Mouse (Mus musculus) thymus, postnatal 14 days (tissue): Measurements from ENCODE around the gene Fndc8.

ENCODE experiments used
- DNase-seq: peaks from one replicate; pipeline ENCODE4 v3.0.0; 2021

Fndc8 gene

DNA sequence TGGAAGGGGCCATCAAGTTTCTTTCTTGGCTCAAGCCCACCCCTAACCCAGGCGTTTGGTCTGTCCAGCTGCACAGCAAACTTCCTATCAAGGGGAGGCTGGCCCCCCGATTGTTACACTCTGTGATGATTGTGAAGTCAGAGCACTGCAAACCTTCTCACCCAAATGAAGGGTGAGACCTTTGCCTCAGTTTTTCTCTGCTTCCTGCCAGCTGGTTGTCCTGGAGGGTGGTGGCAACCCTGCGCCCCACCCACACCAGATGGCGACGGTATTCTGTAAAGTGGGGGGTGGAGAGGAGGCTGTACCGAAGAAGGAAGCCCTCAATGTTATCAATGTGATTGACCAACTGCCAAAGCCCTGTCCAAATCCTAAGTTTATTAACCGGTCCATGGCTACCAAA, at the start of gene Fndc8:
Gene Fndc8 (plus strand): TSS at position 189 of the 400 bp plus-strand sequence.
- peak; percentile 79 for DNase-seq

DNA sequence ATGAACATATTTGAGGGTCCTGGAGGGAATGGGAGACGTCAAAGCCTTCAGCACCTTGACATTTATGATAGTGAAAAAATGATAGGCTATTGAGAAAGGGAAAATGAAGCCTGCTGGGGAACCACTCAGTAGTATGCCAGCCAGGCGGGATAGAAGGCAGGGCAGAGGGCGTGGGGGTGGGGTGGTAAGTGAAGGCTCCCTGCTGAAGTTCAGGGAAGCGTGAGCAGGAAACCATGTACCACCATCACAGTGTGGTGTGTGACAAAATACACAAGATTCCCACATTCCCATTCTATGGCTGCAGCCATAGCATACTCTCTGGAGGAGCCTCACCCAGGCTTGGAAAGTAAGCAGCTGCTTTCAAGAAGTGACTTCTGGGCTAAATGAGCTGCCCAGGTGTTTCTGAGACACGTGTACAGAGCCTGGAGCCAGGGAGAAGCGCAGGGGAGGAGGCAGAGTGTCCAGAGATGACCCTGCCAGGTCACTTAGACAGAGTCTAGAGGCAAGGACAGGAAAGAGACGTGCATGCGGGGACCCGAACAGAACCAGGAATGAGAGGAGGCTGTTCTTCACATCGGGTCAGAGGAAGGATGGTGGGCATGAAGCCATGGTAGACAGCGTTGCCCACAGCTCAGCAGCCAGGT, 47.0 kb upstream of the Fndc8 start:
- DNase-seq: no peak

DNA sequence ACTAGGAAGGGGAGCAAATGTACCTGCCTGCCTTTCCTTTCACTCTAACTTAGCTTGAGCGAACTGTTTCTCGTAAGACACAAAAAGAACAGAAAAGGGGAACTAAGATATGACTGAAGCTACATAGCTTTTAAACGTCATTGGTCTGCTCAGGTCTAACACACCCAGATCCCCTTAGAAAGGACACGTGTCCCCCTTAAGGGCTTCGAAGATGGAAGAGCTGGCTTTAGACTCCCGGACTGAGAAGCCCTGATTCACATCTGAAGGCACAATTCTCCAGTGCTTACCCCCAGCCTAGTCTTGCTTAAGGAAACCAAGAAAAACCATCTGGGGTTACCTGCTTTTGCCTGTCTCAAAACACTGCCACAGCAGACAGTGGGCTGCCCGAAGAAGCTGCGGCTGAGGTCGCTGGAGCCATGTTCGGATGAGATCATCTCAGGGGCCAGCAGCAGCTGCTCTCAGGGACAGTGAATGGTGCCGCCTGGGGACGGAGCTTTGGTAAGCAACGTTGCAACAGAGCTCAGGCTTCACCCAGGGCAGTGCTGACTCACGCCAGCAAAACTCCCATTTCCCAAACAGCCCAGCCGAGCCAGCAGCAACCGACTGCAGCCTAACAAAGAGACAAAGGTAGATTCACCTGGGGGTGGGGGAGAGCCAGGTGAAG, 46.4 kb upstream of the Fndc8 start:
- peak; percentile 13 for DNase-seq

DNA sequence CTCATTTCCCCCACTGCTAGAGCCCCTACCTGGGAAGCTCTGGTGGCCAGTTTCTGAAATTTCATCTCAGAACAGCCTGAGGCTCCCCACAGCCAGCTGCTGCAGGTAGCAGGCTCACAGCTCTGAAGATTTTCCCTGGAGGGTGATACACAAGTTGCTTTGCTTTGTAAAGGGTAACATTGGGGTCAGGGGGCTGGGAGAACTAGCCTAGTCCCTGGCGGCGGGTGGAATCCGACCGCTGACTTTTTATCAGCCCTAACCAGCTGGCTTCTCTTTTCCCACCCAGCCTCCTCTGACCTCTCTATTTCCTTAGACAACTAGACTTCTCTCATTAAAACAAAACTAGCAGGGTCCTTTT, 45.9 kb upstream of the Fndc8 start:
- no peak for DNase-seq

- DNase-seq: no peak
Observed at GRCm38 (mm10) chr11:82846938-82847337, 45.0 kb upstream of the Fndc8 start.

DNA sequence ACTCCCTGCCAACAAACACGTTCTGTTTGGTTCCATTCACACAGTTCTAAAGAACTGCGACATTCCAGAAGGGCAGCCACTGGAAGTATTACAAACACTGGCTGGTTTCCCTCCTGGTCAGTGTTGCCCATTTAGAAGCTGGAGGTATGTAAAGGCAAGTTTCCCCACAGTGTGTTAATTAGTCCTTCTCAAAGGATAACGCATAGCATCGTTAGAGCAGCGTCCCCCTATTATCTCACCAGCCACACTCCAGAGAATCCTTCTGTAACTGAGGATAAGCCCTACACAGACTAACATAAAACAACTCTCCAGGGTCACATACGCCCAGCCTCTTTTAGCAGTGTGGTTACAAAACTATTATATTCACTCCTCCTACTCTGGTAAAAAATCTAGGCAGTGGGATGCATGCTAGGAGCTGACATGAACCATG, 44.3 kb upstream of the Fndc8 start:
- DNase-seq: no peak

DNA sequence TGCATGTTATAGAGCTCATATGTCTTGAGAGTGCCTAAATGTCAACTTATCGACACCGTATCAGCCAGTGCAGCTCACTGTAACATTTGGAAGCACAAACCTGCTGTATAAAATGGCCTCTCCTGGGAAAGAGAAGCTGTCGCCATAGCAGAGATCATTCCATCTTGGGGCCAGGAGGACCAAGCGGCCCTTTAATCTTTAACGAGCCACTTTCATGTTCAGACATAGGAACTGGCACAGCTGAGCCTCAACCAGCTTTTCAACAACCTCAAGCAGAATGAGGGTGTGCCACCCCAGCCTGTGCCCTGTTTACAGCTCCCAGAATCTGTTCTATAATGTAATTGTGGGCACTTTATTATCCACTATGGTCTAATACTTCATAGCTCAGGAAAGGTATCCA, 41.7 kb upstream of the Fndc8 start:
- DNase-seq: no peak

GRCm38 (mm10) chr11:82852115-82852514, 39.8 kb upstream of the Fndc8 start:
- DNase-seq: no peak

GRCm38 (mm10) chr11:82852540-82852939, 39.4 kb upstream of the Fndc8 start:
- DNase-seq: no peak

GRCm38 (mm10) chr11:82852958-82853357, 39.0 kb upstream of the Fndc8 start:
- no peak for DNase-seq

DNA sequence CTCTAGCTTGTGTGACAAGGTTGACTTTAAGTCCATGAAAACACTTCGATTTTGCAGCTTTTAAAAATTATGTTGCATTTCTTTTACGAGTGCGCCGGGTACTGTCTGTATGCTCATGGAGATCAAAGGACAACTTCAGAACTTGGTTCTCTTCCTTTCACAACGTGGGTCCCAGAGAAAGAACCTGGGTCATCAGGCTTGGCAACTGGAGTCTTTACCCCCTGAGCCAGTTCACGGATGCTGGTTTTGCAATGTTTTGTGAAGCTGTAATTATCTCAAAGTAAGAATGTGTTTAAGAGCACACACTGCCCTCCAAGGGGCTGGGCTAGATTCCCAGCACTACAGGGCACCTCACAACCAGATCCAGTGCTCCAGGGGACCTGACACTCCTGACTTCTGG, 37.8 kb upstream of the Fndc8 start:
- no peak for DNase-seq

- no peak for DNase-seq
Observed at GRCm38 (mm10) chr11:82855327-82855973, 36.5 kb upstream of the Fndc8 start.

- no peak for DNase-seq
Observed at GRCm38 (mm10) chr11:82856032-82856431, 35.9 kb upstream of the Fndc8 start.

GRCm38 (mm10) chr11:82857307-82857848, 34.5 kb upstream of the Fndc8 start:
- no peak for DNase-seq

DNA sequence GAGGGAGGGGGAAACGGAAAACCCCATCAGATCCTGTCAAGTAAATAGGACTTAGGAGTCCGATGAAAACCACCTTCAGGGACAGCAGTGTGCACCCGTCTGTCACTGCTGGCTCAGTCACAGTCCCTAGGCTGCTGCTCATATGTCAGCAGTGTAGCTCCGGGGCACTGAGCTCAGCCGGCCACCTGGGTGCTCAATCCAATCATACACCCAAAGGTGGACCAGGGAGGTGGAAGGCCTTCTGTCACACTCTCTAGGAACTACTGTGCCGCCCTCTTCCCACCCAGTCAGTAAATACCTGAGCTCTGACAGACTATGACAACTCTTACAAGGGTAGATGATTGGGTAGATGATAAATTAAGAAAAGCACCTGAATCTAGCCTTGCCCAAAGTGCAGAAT, 31.2 kb upstream of the Fndc8 start:
- DNase-seq: no peak

GRCm38 (mm10) chr11:82861558-82861957, 30.4 kb upstream of the Fndc8 start:
- no peak for DNase-seq

DNA sequence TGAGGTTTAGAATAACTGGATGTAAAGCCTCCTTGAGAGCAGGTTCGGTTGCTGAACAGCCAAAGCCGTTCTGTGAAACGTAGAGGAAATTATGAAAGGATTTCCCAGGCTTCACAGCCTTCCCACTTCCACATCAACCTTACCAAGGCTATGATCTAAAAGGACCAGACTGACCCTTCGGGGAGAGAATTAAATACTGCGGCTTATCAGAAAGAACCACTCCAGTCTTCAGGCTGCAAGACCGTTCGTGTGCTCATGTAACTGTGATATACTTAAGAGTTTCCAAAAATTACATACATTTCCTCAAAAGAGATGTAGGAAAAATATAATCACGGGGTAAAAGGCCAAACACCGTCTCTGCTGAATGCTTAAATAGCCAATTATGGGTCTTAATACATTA, 29.3 kb upstream of the Fndc8 start:
- DNase-seq: no peak

GRCm38 (mm10) chr11:82863059-82863458, 28.9 kb upstream of the Fndc8 start:
- DNase-seq: no peak

- no peak for DNase-seq
Observed at GRCm38 (mm10) chr11:82863488-82863931, 28.4 kb upstream of the Fndc8 start.

- DNase-seq: no peak
Observed at GRCm38 (mm10) chr11:82865957-82866356, 26.0 kb upstream of the Fndc8 start.

- DNase-seq: no peak
Observed at GRCm38 (mm10) chr11:82866850-82867564, 24.9 kb upstream of the Fndc8 start.

DNA sequence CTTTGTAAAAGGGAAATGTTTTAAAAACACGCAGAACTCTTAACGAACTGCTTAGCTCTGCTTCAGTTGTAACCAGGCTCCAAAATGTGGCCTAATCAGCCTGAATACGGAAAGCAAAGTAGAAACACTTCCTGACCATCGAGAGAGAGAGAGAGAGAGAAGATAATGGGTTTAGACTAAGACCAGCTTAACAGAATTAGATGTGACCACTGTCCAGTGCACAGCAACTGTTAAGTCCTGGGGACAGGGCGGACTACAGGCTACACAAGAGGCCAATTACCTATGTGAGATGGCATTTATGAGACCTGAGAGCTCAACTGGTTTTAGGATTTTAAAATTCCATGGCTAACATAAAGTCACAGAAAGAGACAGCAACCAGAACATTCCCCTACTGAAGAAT, 24.0 kb upstream of the Fndc8 start:
- DNase-seq: no peak

DNA sequence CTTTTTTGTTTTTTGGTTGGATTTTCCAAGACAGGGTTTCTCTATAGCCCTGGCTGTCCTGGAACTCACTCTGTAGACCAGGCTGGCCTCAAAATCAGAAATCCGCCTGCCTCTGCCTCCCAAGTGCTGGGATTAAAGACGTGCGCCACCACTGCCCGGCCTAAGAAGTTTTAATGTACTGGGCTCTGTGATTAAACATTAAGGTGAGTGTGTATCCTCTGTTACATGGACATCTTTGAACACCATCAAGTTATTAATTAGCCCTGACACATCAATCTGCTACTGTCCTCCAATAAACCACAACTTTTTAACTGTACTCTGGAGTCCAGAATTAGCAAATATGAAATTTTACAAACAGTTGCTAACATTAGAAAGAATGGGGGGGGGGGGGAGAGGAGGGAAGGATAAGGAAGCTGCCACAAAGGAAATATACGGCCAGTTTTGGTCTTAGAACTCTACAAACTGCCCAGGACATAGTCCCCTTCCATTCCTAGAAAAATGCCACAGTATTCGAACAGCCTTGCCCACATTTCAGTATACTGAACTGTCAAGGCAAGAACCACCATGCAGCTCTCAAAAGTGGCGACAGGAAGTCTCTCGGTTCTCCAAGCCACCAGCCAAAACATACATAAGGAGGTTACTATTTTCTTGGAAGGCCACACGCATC, 22.3 kb upstream of the Fndc8 start:
- DNase-seq: no peak
